Mouse (Mus musculus) T-helper 1 cell (primary cell): ENCODE data around the gene Zfp963.

Experiments used
- in situ Hi-C: fragments of 300-600 bp; cut with MboI, MseI; formaldehyde crosslinking; loops from one replicate; pipeline ENCODE4 v1.15.1; 2025; ENCODE audit warnings: high pct_unique_total_duplicates

The Zfp963 gene

DNA sequence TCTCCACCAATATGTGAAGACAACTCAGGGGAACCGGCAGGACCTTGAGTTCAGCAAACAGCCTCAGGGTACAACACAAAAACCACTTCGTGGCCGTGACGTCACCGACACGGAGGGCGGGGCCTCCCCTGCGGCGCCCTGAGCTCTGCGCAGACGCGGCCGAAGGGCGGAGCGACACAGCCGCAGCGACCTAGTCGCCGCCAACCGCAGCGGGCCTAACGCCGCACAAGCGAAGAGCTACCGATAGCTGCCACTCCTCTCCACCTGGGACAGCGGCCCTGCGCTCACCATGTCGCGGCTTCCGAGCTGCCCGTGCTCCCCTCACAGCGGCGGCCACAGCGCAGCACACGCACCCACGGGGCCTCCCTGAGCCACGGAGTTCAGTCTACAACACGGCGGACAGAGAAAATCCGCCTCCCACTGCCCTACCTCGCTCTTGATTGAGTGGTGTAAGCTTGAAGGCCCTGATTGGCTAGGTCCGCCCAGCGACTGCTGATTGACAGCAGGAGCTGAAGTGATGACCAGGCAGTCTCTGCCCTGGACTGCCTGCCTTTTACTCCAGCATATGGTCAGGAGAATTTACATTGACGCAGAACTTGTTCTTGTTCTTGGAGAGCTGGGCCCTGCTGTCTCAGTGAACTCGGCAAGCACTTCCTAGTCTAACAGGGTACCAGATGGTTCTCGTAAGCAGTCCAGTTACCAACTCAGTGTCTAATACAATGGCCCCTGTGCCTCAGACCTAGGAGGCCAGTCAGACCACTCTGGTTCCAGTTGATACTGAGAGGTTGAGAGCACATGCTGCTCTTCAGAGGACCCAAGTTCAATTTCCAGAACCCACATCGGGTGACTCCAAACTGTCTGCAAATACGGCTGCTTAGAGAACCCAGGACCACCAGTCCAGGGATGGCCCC is at the start of gene Zfp963:
Gene Zfp963, minus strand, starts transcription at position 427 of the 911 bp plus-strand sequence.
- in situ Hi-C loops, result no loop called here

DNA sequence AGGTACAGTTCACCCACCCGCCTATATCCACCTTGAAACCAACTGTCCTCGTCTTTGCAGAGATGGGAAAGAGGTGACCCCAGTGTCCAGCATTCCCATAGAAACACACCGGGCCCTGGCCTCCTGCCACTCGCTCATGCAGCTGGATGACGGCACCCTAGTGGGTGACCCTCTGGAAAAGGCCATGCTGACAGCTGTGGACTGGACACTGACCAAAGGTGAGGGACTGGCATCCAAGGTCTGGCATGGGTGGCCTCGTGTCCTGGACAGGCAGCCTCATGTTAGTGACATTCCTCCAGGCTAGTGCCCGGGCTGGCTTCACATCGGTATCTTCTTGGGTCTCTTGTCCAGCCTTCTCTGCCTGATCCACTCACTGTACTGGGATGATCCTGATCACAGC is 49.5 kb upstream of the Zfp963 start:
- in situ Hi-C loops, result no loop called here

DNA sequence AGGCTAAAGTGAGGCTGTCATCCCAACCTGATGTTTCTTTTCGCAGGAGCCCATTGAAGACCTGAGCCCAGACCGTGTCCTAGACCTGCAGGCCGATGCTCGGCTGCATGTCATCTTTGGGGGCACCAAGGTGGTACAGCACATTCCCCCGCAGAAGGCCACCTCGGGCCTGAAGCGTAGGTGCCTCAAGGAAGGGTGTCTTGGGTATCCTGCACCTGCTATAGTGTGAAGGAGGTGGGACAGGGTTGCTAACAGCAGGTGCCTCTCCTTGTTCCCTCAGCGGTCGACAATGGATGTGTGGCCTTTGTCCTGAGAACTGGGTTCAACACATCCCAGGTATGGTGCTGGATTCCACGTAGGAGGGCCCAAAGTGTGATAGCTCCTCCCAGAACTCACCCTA is 47.9 kb upstream of the Zfp963 start:
- in situ Hi-C loops, result no loop called here

DNA sequence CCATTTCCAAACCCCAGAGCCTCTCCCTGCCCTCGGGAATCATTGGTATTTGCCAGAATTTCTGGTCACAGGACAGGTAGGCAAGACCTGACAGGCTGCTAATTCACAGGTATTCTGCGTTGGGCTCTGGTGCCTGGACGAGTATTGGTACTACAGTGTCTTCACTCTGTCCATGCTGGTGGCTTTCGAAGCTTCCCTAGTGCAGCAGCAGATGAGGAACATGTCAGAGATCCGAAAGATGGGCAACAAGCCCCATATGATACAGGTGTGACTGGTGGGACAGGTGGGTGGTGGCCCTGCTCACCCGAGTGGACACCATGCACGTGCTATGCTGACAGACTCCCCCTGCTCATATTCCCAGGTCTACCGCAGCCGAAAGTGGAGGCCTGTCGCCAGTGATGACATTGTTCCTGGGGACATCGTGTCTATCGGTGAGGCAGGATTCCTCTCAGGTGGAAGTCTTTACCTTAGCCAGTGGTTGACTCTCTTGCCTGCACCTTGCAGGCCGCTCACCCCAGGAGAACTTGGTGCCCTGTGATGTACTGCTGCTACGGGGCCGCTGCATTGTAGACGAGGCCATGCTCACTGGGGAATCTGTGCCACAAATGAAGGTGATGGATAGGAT is 47.1 kb upstream of the Zfp963 start:
- in situ Hi-C loops, result no loop called here

DNA sequence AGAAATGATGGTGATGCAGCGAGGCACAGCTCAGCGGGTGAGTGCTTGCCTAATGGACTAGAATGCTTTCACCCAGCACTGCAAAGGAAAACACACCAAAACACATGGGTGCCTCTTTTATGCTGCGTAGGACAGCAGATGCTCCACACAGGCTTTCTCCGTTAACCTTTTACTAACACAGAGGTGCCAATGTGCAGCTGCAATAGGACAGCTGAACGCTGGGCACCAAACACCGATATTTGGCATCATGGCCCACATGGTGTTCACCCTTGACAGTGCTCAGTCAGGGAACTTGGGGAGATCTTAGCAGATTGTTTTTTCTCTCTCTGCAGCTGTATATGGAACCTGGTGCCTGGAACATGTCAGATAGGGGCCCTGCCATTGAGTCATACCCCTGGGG is 45.1 kb upstream of the Zfp963 start:
- in situ Hi-C loops, result loop anchor here (5.0 kb wide), 1 partner anchor 78 kb away; no protein-coding TSS in a partner anchor

DNA sequence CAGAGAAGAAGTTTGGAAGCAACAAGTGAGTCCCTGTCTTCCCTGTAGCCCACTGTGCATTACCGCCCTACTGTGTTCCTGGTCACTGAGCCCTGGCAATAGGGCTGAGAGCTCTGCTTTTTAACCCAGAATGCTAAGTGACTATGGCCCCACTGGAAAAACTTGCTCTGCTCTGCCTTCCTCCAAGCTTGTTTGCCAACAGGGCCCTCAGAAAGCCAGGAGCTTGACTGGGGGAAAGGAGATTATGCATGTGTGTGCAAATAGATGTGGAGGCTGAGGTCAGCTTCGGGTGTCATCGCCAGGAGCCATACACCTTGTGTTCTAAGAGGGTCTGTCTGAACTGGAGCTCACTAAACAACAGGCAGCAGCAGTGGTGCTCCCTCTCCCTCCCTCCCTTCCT is 44.3 kb upstream of the Zfp963 start:
- in situ Hi-C loops, result loop anchor here (5.0 kb wide), 1 partner anchor 77 kb away; no protein-coding TSS in a partner anchor

DNA sequence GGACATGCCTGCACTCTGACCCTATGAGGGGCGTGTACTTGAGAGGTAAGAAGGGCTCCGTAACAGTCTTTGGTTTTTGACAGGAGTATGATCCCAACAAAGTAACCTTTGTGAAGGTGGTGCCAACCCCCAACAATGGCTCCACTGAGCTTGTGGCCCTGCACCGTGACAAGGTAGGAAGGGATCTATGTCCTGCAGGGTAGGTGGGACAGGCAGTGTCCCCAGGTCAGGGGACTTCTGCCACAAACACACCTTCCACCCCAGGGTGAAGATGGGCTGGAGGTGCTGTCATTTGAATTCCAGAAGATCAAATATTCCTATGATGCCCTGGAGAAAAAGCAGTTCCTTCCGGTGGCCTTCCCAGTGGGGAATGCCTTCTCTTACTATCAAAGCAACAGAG is 43.9 kb upstream of the Zfp963 start:
- in situ Hi-C loops, result loop anchor here (5.0 kb wide), 1 partner anchor 76 kb away; no protein-coding TSS in a partner anchor

DNA sequence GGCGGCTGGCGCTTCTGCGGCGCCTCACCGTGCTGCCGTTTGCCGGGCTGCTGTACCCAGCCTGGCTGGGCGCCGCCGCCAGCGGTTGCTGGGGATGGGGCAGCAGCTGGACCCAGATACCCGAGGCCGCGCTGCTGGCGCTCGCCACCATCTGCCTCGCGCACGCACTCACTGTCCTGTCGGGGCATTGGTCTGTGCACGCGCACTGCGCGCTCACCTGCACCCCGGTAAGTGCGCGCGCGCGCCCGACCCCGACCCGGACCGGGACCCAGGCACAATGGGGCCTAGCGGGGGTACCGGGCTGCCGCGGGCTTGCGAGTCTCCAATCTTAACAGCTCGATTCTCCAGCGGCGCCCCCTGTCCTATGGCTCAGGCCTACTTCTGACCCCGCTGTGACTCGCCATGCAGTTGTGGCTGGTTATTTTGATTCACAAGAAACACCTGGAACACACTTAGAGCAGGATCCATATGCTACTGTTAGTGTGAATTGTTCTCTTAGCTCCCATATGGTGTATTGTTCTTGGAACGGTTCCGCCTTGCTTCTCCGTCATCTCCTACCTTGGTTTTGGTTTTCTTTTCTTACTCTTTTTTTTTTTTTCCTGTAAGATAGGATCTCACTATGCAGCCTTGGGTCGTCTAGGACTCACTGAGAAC is 41.8 kb upstream of the Zfp963 start:
- in situ Hi-C loops, result loop anchor here (5.0 kb wide), 1 partner anchor 74 kb away; no protein-coding TSS in a partner anchor

DNA sequence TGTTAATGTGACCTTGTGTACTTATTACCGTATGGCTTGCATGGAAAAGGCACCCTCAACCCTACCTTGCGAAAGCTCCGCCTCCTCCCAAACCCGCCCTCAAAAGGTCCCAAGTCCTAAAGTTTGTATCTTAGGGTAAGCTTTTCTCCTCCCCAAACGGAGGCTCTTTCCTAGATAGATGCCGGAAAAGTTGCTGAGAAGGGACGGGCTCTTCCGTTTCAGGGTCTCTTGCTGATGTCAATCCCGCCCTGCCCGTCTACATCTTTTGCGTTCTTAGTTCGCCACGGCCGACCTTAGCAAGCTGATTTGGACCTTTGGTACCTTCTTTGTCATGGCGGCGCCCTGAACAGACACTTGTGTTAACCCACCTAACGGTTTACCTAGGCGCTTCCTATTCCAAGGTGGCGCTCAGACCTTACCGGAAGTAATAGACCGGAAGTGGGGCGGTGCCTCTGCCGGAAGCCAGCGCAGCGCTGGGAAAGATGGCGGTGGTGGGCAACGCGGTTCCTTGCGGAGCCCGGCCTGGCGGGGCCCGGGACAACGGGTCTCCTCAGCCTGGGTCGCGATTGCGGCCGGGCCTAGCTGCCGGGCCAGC is 41.1 kb upstream of the Zfp963 start, which contains the start of the genes Atp13a1 and Zfp866:
Gene Atp13a1, plus strand, starts transcription at position 391 of the 595 bp plus-strand sequence.
Gene Zfp866, minus strand, starts transcription at position 406 of the 595 bp plus-strand sequence.
- in situ Hi-C loops, result loop anchor here (5.0 kb wide), 1 partner anchor 74 kb away; no protein-coding TSS in a partner anchor

DNA sequence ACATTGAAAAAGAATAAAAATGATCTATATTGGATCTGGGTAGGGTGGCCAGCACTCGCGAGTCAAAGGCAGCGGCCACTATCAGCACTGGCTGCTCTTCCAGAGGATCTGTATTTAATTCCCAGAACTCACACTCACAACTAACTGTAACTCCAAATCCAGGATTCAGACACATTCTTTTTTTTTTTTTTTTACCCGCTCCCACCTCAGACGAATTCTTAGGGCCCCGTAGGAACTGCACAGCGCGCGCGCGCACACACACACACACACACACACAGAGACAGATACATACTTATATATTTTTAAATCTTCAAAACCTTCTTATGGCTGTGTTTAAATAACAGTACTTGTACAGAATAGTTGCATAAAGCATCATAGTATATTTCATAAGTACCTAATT is 40.6 kb upstream of the Zfp963 start:
- in situ Hi-C loops, result loop anchor here (5.0 kb wide), 1 partner anchor 73 kb away; no protein-coding TSS in a partner anchor

DNA sequence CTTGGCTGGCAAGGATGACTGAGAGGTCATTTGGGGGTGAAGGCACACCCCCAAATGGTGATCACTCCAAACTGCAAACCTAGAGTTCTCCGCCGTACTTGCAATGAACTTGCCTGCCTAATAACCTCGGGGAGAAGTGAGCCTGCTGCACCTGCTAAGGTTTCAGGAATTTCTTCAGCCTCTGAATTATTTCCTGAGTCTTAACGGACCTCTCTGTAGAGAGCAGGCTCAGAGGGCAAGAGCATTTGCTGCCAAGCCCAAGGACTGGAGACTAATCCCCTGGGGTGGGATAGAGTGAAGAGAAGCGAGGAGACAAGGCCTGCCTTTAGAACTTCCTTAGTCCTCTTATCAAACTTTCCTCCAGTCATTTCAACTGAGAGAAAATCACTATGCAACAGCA is 40.0 kb upstream of the Zfp963 start:
- in situ Hi-C loops, result loop anchor here (5.0 kb wide), 1 partner anchor 72 kb away; no protein-coding TSS in a partner anchor

DNA sequence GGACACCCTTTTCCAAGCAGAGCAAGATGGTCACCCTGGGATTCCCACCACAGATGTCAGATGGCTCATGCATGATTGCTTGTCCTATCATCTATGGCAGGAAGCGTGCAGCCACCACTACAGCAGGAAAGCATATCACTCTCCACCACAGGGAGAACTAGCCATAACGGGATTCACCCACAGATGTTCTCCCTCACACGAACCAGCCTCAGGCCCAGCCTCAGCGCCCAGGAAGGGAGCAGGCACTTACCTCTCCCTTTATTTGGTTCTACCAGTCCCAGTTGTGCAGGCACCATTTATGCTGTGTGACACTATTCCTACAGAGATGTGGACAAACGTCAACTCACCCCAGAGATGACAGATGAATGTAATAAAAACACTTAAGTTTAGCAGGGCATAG is 39.3 kb upstream of the Zfp963 start:
- in situ Hi-C loops, result no loop called here

DNA sequence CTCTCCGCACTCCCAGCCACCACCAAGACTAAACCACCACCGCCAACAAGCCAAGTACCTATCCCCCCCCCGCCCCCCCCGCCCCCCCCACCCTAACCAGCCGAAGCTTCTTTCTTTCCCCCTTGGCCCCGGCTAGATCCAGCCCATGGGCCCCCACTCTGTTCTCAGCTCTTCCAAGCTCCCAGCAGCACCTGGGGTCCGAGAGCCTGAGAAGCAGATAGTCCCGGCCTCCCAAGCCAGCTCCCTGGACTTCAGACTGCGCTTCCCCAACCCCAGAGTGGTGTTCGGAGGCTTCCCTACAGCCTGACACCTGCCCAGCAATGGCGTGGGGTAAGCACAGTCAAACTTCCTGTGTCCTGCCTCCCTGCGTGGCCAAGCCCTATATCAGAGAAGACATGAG is 27.3 kb upstream of the Zfp963 start:
- in situ Hi-C loops, result no loop called here

DNA sequence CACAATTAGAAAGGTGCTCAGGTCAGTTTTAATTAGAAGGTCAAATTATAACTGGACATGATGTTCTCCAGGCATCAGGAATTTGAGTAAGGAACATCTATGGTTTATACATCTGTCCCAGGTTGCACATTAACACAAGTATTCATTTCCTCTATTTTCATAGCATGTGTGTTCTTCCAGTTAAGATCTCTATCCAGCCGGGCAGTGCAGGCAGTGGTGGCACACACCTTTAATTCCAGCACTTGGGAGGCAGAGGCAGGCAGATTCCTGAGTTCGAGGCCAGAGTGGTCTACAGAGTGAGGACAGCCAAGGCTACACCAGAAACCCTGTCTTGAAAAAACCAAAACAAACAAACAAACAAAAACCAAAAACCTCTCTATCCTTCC is 25.4 kb upstream of the Zfp963 start:
- in situ Hi-C loops, result no loop called here

DNA sequence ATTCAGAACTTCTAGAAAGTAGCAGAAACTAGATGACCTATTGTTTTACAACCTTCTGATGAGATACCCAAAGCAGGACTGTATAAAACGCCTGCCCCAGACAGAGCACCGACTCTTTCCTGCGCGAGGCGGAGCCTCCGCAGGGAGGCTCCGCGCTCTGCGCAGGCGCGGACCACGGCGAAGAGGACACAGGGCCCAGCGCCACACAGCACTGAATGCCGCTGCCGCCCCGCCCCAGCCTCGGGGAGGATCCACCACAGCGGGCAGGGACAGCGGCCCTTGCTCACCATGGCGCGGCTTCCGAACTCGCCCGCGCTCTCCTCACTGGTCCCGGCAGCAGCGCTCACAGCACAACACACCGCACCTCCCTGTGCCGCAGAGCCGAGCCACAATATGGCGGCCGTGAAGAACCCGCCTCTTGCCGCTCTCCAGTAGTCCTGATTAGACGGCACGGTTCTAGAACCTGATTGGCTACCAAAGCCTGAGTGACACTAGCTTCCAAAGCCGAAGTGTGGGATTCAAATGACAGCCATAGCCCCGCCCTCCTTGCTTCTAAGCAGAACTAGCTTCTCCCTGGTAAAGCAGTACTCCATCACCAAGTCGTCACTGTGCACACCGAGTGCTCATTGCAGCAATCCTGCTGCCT is 24.9 kb upstream of the Zfp963 start, which contains the start of gene Gm20422:
Gene Gm20422, minus strand, starts transcription at position 384 of the 646 bp plus-strand sequence.
- in situ Hi-C loops, result no loop called here

DNA sequence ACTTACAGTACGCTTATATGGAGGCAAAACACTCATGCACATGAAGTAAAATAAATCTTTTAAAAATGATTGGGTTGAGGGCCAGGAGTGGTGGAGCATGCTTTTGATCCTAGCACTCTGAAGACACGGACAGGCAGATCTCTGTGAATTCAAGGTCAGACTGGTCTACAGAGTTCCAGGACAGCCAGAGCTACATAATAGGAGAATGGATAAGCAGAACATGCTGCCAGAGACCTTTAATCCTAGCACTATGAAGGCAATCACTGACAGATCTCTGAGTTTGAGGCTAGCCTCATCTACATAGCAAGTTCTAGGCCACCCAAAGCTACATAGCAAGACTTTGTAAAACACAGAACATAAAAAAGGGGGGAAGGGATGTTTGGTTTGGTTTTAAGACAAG is 22.3 kb upstream of the Zfp963 start:
- in situ Hi-C loops, result no loop called here

DNA sequence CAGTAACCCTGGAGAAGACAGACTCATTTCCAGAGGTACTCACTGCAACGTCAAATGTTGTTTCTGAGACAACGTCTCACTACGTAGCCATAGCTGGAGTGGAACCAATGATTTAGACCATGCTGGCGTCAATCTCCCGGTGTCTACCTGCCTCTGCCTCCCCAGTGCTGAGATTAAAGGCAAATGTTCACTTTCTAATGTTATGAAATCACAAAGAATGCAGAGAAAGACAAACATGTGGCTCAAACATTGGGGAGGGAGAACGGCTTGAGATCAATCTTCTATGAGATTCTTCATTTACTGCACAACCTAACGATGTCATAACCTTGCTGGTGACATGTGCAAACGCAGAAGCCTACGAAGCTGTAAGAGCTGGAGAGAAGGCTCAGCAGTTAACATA is 21.5 kb upstream of the Zfp963 start:
- in situ Hi-C loops, result no loop called here

DNA sequence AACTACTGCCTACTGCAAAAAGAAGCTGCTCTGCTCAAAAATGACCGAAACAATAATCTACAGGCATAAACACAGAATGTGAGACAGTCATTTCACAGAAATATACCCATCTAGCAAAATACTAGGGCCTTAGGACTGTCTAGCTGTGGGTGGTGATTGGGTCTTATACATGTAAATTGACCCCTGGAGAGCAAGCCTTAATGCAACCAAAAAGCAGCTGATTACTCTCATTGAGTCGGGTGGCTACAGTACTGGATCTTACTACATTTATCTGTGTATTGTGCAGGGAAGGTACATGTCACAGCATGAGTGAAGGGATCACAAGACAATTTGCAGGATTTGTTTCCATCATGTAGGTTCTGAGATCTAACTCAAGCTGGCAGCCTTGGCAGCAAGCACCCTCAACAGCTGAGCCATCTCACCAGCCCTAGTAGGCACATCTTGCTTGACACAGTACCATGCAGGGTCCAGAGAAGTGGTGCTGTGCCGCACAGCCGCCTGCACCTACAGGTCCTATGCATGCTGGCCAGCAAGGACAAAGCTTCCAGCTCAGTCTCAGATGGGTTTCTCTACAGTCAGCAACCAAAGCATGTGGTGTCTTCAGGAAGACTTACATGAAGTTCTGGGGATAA is 12.2 kb upstream of the Zfp963 start:
- in situ Hi-C loops, result no loop called here

DNA sequence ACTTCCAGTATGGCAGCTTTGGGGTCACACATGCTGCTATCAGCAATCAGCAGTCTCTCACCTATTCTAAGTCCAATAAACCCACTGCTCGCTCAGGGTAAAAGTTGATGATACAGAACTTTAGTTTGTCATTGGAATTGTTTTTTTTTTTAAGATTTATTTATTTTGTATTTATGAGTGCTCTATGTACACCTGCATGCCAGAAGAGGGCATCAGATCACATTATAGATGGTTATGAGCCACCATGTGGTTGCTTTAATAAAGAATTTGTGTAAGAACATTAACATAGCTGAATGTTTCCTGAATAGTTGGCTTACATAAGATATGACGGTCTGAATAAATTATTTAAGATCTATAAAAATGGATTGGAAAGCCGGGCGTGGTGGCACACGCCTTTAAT is 8.5 kb upstream of the Zfp963 start:
- in situ Hi-C loops, result no loop called here

DNA sequence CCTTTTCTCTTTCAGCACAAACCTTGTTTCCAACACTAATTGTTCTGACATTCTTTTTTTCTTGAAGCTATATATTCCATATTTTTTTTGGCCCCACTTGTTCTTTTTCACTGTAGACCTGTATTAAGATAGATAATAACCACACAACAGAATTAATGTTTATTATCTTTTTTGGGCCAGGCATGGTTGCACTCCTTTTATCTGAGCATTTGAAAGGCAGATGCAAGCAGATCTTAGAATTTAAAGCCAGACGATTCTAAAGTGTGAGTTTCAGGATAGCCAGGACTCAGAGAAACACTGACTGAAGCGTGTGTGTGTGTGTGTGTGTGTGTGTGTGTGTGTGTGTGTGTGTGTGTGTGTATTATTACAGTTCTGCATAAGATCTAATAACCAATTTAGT is 2.7 kb upstream of the Zfp963 start:
- in situ Hi-C loops, result no loop called here
